ENCODE assay signal across 9 mouse cellular contexts in genomic region chr10:62313885-62314424, GRCm38 (mm10).
DNase-seq lines count a peak whose midpoint lies in the region; ATAC-seq lines count a peak whose summit lies in the region.
"Had no signal": no experiment of that assay in that cellular context is flagged by ENCODE, and none has a peak within 500 bp of the region (broad histone marks: within the 10 kb centered on the region; RNA-seq: fewer than 3 reads in every experiment).

No protein-coding gene starts in this region.

- H3K4me2 ChIP-seq in liver, embryonic 12.5 days, result peak overlapping the region; percentile 13; the same call in 1 of the 2 replicates
- H3K4me2 ChIP-seq in heart, embryonic 11.5 days, result no peak overlapping the region

- no peak overlapping the region for H3K9ac ChIP-seq in liver, embryonic 12.5 days
- peak overlapping the region; percentile 2; the same call in 1 of the 2 replicates for H3K9ac ChIP-seq in heart, embryonic 11.5 days (ENCODE audit: low read depth, low read length)

- peaks cover 97% of the 10 kb centered on the region for H3K36me3 ChIP-seq in liver, embryonic 12.5 days
- peaks cover 7% of the 10 kb centered on the region; the same call in 1 of the 2 replicates for H3K36me3 ChIP-seq in heart, embryonic 11.5 days (ENCODE audit: control insufficient read depth, insufficient read depth, low read length)

- peaks cover 47% of the 10 kb centered on the region for H3K4me1 ChIP-seq in liver, embryonic 12.5 days
- H3K4me1 ChIP-seq in heart, embryonic 11.5 days (ENCODE audit: control insufficient read depth, insufficient read depth, low read length), result peaks cover 33% of the 10 kb centered on the region

- no peak for DNase-seq in liver
- DNase-seq in adrenal gland, postnatal 10 days, result peak; percentile 36
- DNase-seq in kidney, postnatal 14 days, result peak; percentile 73
- DNase-seq in left cerebral cortex, adult 8-10 months (ENCODE audit: low spot score in 2 of 2), result no peak
- DNase-seq in testis, postnatal 10 days (ENCODE audit: low spot score), result no peak
- DNase-seq in urinary bladder, postnatal 36 days (ENCODE audit: low spot score in 2 of 2), result no peak

- no peak overlapping the region for H3K4me3 ChIP-seq in liver, embryonic 12.5 days
- H3K4me3 ChIP-seq in heart, embryonic 11.5 days (ENCODE audit: low read depth, low read length), result no peak overlapping the region
- H3K4me3 ChIP-seq: myocyte had no signal

- no peaks in the 10 kb centered on the region for H3K27me3 ChIP-seq in liver, embryonic 12.5 days (replicated peaks)
- H3K27me3 ChIP-seq in heart, embryonic 11.5 days (ENCODE audit: control insufficient read depth, insufficient read depth, low read length), result no peaks in the 10 kb centered on the region

- no peak overlapping the region for H3K27ac ChIP-seq in liver, embryonic 12.5 days
- H3K27ac ChIP-seq in heart, embryonic 11.5 days (ENCODE audit: low read depth, low read length), result peak overlapping the region; percentile 1; the same call in 1 of the 2 replicates

- WGBS in liver, embryonic 12.5 days (ENCODE audit: insufficient replicate concordance), result 70% methylated on average over 15 of the region's 15 CpGs
- WGBS in heart, embryonic 11.5 days (ENCODE audit: insufficient replicate concordance), result 48% methylated on average over 15 of the region's 15 CpGs

- no peaks in the 10 kb centered on the region for H3K9me3 ChIP-seq in liver, embryonic 12.5 days (replicated peaks)
- no peaks in the 10 kb centered on the region for H3K9me3 ChIP-seq in heart, embryonic 11.5 days (replicated peaks; ENCODE audit: control insufficient read depth, low read length)

- no peak for ATAC-seq in liver, embryonic 12.5 days
- peak; percentile 12; the same call in 1 of the 2 replicates for ATAC-seq in heart, embryonic 11.5 days (replicated peaks; ENCODE audit: insufficient number of reproducible peaks, low FRiP score, low TSS enrichment)

Comparison
In these comparisons a context has a peak if more than half of its experiments do, and no peak if none do; other contexts are left out.
1. DNase-seq: peak in adrenal gland, postnatal 10 days (single experiment) and kidney, postnatal 14 days (single experiment); none in liver (single experiment), left cerebral cortex, adult 8-10 months (0 of 2), testis, postnatal 10 days (single experiment) and urinary bladder, postnatal 36 days (0 of 2).